Mouse (Mus musculus): ENCODE results near the gene Mapre1. TPM values are rescaled to one million over a fixed set of nuclear protein-coding genes. Genes with fewer than 3 reads are reported as not detected.
"Not testable (repeated sequence)": the region's sequence is repeated elsewhere in the genome, so short reads cannot be mapped to it uniquely, and the experiment has no call there.

The Mapre1 gene
- polyA plus RNA-seq, 1 experiment from 2014 or later: 200 TPM

DNA sequence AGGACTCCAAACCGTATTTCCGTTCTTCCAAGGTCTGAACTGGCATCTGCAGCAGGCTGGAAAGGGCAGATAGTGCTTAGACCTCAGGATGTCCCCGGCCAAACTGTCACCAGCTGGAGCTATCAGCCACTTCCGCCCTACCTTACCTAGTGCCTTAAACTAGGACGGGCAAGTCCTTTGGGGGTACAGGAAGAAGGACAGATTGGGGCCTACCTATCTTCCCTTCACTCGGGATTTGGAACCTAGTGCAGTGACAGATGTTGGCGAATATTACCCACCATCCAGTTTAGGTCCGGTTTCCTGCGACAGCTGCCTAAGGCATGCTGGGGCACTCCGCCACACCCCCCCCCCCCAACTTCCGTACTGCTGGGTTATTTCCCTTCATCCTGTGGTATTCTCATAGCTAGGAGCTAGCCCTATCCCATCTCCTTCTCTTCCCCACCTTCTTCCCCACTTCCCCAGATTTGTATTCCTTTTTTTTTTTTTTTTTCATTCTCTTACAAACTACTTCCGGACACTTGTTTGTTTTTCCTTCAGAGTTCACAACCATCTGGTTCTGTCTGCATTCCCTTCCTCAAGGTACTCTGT is 38.4 kb downstream of the Mapre1 start, which contains the start of gene Efcab8:
Gene Efcab8 (plus strand): TSS at position 538 of the 588 bp plus-strand sequence.
- WGBS (ENCODE audit: insufficient replicate concordance): 20% methylated on average over 12 of the region's 12 CpGs
- H3K9me3 ChIP-seq (replicated peaks): no peaks in the 10 kb centered on the region
- H3K27me3 ChIP-seq (replicated peaks): no peaks in the 10 kb centered on the region
- H3K36me3 ChIP-seq: 0 out of 2 replicates have a peak, but pooled peaks cover under 1% of the 10 kb centered on the region
- peak; percentile 69 for ATAC-seq
- H3K27ac ChIP-seq: peak within 1 kb of the TSS; percentile 74
- peak within 1 kb of the TSS; percentile 58 for H3K4me3 ChIP-seq
- peak within 1 kb of the TSS; percentile 94 for H3K4me2 ChIP-seq
- H3K9ac ChIP-seq: peak within 1 kb of the TSS; percentile 68
- H3K4me1 ChIP-seq: peaks cover 46% of the 10 kb centered on the region

DNA sequence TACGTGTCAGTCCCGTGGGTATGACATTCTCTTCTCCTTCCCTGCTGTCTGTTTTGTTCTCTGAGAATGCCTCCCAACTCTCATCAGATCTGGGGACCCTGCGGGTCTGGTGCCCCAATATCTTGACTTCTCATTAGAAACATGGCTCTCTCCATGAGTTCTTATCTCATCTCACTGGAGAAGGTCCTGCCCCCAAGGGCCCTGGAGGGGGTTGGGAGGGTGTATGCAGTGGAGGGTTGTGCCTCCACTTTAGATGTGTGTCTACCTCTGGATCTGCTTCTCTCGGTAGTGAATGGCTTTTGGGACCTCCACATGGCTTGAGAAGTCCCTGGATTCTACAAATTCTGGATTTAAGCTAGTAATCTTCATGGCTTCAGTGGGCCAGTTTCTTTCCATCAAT is 40.1 kb downstream of the Mapre1 start:
- peak; percentile 58 for ATAC-seq
- H3K4me2 ChIP-seq: peak overlapping the region; percentile 24
- no peaks in the 10 kb centered on the region for H3K27me3 ChIP-seq (replicated peaks)
- H3K36me3 ChIP-seq: no peaks in the 10 kb centered on the region
- peaks cover 46% of the 10 kb centered on the region for H3K4me1 ChIP-seq
- no peaks in the 10 kb centered on the region for H3K9me3 ChIP-seq (replicated peaks)
- H3K4me3 ChIP-seq: no peak overlapping the region
- 55% methylated on average over 4 of the region's 4 CpGs for WGBS (ENCODE audit: insufficient replicate concordance)
- no peak overlapping the region for H3K9ac ChIP-seq
- no peak overlapping the region for H3K27ac ChIP-seq

DNA sequence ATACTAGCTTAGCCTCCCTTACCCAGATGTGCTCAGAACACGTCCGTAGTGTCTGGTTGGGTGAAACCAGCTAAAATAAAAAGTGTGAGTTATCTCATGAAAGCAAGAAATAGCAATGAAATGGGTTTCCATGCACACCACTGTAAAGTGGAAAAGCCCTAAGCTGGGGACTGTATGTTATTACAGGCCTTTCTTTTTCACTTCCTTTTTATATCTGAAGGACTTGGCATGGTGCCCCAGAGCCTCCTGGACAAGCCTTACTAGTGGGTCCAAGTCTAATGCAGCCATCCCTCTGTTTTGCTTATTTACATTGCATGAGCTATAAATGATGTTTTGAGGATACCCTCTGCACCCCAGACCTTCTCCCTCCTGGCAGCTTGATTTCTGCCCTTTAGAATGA is 43.6 kb downstream of the Mapre1 start:
- no peak for ATAC-seq
- H3K27me3 ChIP-seq (replicated peaks): no peaks in the 10 kb centered on the region
- H3K4me2 ChIP-seq: no peak overlapping the region
- no peaks in the 10 kb centered on the region for H3K9me3 ChIP-seq (replicated peaks)
- no peak overlapping the region for H3K27ac ChIP-seq
- H3K4me1 ChIP-seq: peaks cover 31% of the 10 kb centered on the region
- no peak overlapping the region for H3K9ac ChIP-seq
- H3K4me3 ChIP-seq: no peak overlapping the region
- no peaks in the 10 kb centered on the region for H3K36me3 ChIP-seq
- 83% methylated on average over 2 of the region's 2 CpGs for WGBS (ENCODE audit: insufficient replicate concordance)

DNA sequence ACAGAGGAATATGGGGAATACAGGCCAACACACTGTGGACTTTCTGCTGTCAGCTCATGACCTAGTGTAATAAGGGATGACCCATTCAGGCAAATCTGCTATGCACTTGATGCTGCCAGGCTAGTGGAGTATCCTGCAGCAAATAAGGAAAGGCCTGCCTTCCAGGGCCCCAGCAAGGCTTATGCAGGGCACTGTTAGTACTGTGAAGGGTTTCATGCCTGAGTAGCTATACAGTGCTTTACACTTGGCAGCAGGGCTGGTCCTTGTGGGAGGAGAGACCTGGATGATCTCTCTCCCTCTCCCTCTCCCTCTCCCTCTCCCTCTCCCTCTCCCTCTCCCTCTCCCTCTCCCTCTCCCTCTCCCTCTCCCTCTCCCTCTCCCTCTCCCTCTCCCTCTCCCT is 52.3 kb downstream of the Mapre1 start:
- no peak for ATAC-seq
- no peaks in the 10 kb centered on the region for H3K36me3 ChIP-seq
- H3K9me3 ChIP-seq (replicated peaks): no peaks in the 10 kb centered on the region
- no peak overlapping the region for H3K4me3 ChIP-seq
- H3K27me3 ChIP-seq (replicated peaks): no peaks in the 10 kb centered on the region
- no peak overlapping the region for H3K27ac ChIP-seq
- H3K4me1 ChIP-seq: no peaks in the 10 kb centered on the region
- H3K9ac ChIP-seq: no peak overlapping the region
- H3K4me2 ChIP-seq: no peak overlapping the region

DNA sequence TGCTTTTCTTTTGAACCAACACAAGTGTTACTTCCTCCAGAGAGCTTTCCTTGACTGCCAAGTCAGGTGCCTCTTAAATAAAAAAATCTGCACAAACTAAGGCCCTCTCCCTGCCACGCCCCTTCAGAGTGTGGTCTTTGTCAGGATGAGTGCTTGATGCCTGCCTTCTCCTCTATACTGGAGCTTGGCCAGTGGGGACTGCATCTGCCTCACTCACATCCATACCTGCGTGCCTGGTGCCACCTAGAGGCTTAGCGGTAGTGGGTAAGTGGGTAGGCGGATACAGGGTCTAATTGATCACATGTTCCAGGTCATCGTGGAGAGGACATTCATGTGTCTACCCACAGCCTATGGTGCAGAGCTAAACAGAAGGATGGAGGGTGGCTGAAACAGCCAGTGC is 54.0 kb downstream of the Mapre1 start:
- Histone ChIP-seq H3K36me3 (no peaks in the 10 kb centered on the region), H3K4me3 (no peak overlapping the region), H3K27me3 (replicated peaks) (no peaks in the 10 kb centered on the region), H3K9me3 (replicated peaks) (no peaks in the 10 kb centered on the region), H3K9ac (no peak overlapping the region), H3K4me1 (no peaks in the 10 kb centered on the region), H3K4me2 (no peak overlapping the region), H3K27ac (no peak overlapping the region)
- 43% methylated on average over 5 of the region's 5 CpGs for WGBS (ENCODE audit: insufficient replicate concordance)
- peak; percentile 60; the same call in 1 of the 2 replicates for ATAC-seq

DNA sequence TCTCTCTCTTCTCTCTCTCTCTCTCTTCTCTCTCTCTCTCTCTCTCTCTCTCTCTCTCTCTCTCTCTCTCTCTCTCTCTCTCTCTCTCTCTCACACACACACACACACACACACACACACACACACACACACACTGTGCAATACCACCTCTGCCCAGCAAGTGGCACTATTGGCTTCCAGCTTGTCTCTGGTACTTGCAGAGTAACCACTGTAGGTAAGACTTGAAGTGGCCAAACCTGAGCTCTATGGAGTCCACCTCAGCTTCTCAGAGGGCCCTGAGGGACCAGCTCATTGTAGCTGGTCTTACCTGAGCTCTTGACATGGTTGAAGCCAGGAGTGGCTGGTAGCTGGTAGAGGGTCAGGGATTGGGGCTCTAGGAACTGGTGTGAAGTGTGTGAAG is 66.4 kb downstream of the Mapre1 start:
- not testable (repeated sequence) for ATAC-seq; H3K9ac ChIP-seq; H3K4me2 ChIP-seq; H3K9me3 ChIP-seq (replicated peaks); H3K4me3 ChIP-seq; H3K27me3 ChIP-seq (replicated peaks); H3K27ac ChIP-seq; H3K4me1 ChIP-seq; H3K36me3 ChIP-seq

DNA sequence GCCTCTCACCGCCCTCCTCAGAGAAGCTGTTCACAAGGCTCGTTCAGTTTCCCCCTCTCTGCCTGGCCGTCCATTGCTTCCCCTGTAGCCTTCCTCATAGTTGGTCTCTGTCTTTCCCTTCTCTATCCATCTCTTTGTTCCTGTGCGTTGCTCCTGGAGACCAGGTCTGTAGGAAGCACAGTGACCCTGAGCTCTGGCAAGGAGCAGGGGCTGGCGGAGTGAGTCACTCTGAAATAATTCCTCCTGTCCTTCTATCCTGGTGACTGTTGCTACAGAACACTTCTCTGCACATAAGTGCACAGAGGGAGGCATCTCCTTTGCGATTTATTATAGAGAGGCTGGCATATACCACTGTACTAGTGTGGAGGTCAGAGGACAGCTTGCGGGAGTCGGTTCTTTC is 67.1 kb downstream of the Mapre1 start:
- H3K27ac ChIP-seq: no peak overlapping the region

DNA sequence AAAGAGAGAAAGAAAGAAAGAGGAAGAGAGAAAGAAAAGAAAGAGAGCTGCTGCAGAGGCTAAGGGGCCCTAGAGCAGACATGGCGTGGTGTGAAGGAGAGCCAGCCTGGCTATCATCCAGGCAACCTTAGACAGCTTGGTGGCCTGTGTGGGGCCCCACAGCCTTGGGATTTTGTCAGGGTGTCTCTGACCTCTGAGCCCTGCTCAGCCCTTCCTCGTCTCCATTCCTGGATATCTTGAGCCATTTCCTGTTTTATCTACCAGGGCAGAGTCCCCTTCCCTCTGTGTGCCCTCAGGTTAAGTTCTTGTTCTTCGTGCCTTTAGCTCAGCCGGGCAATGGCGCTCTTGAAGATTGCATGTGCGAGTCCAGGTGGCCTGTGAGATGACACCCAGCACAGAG is 67.8 kb downstream of the Mapre1 start:
- H3K4me2 ChIP-seq: no peak overlapping the region
- no peaks in the 10 kb centered on the region for H3K9me3 ChIP-seq (replicated peaks)
- H3K36me3 ChIP-seq: no peaks in the 10 kb centered on the region
- H3K27ac ChIP-seq: no peak overlapping the region
- no peaks in the 10 kb centered on the region for H3K4me1 ChIP-seq
- H3K27me3 ChIP-seq (replicated peaks): 0 out of 2 replicates have a peak, but pooled peaks cover 2% of the 10 kb centered on the region
- no peak for ATAC-seq
- H3K9ac ChIP-seq: no peak overlapping the region
- 60% methylated on average over 6 of the region's 6 CpGs for WGBS (ENCODE audit: insufficient replicate concordance)
- H3K4me3 ChIP-seq: no peak overlapping the region

More for the DNA sequence above, 67.1 kb downstream of the Mapre1 start:
- 75% methylated on average over 8 of the region's 8 CpGs for WGBS (ENCODE audit: insufficient replicate concordance)
- Histone ChIP-seq H3K36me3 (no peaks in the 10 kb centered on the region), H3K4me2 (no peak overlapping the region), H3K9me3 (replicated peaks) (no peaks in the 10 kb centered on the region), H3K27me3 (replicated peaks) (0 out of 2 replicates have a peak, but pooled peaks cover 2% of the 10 kb centered on the region), H3K4me3 (no peak overlapping the region), H3K4me1 (no peaks in the 10 kb centered on the region), H3K9ac (no peak overlapping the region)
- no peak for ATAC-seq

DNA sequence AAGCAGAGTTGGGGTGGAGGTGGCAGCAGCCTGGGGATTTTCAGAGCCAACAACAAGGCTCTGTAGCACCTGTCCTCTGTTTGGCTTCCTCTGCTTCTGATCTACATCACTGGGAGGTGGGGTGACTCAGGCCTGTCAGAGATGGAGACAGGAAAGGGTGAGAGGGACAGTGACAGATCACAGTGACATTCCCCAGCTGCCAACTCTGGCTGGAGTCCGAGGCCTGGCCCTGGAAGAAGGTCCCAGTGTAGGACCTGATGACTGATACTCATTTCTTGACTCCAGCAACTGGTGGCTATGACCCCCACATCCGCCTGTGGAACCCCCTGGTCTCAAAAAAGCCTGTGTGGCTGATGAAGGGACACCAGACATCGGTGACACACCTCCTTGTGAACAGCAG is 68.8 kb downstream of the Mapre1 start:
- no peak overlapping the region for H3K4me3 ChIP-seq
- no peaks in the 10 kb centered on the region for H3K9me3 ChIP-seq (replicated peaks)
- H3K36me3 ChIP-seq: no peaks in the 10 kb centered on the region
- 0 out of 2 replicates have a peak, but pooled peaks cover 2% of the 10 kb centered on the region for H3K27me3 ChIP-seq (replicated peaks)
- H3K9ac ChIP-seq: no peak overlapping the region
- no peak overlapping the region for H3K27ac ChIP-seq
- 49% methylated on average over 3 of the region's 3 CpGs for WGBS (ENCODE audit: insufficient replicate concordance)
- no peaks in the 10 kb centered on the region for H3K4me1 ChIP-seq
- H3K4me2 ChIP-seq: no peak overlapping the region
- ATAC-seq: no peak

DNA sequence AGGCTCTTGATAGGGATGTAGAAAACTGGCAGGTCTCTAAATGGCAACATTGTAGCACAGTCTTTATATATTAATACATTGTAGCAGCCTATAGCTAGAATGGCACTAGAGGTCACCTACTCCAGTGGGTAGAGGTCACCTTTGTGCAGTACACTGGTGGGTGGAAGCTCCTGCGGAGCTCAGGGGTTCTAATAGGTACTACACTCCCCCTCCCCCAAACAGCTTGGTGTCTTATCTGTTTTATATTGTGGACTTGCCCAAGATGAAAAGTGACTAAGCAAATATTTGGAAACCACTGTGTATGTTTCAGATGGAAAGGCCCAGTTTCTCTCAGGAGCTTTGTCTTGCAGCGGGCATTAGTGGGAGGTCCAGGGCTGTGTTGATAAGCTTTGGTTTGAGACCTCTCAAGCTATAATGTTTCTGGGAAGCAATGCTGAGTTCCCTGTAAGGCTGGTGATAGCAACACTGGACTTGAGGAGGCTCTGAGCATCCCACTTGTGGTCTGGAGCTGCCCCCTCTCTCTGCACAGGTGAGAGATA is 81.0 kb downstream of the Mapre1 start:
- no peak for ATAC-seq
- Histone ChIP-seq H3K4me3 (no peak overlapping the region), H3K9me3 (replicated peaks) (no peaks in the 10 kb centered on the region), H3K4me2 (no peak overlapping the region), H3K4me1 (0 out of 2 replicates have a peak, but pooled peaks cover 6% of the 10 kb centered on the region), H3K27me3 (replicated peaks) (peaks cover 11% of the 10 kb centered on the region), H3K36me3 (no peaks in the 10 kb centered on the region), H3K9ac (no peak overlapping the region), H3K27ac (no peak overlapping the region)
- 49% methylated on average over 2 of the region's 2 CpGs for WGBS (ENCODE audit: insufficient replicate concordance)

Other genes starting within 250 kb of the Mapre1 start
- not detected in 2 replicates for gene 4930404H24Rik, start 248.5 kb upstream of the Mapre1 start, polyA plus RNA-seq (2016; fragmentation: Nextera tagmentation; extraction: Ambion mirVana)
- gene Nol4l, start 211.3 kb upstream of the Mapre1 start, polyA plus RNA-seq (2016; fragmentation: Nextera tagmentation; extraction: Ambion mirVana): 9.3 and 9.8 TPM in 2 replicates
- 44.0 and 45.7 TPM in 2 replicates for gene Commd7, start 108.5 kb upstream of the Mapre1 start, polyA plus RNA-seq (2016; fragmentation: Nextera tagmentation; extraction: Ambion mirVana)
- 16.6 and 17.1 TPM in 2 replicates for gene Dnmt3b, start 91.8 kb upstream of the Mapre1 start, polyA plus RNA-seq (2016; fragmentation: Nextera tagmentation; extraction: Ambion mirVana)
- 0.42 and 0.58 TPM in 2 replicates for gene Dnmt3c, start 44.6 kb upstream of the Mapre1 start, polyA plus RNA-seq (2016; fragmentation: Nextera tagmentation; extraction: Ambion mirVana)
- 0.10 and 0.16 TPM in 2 replicates for gene Efcab8, start 38.7 kb downstream of the Mapre1 start, polyA plus RNA-seq (2016; fragmentation: Nextera tagmentation; extraction: Ambion mirVana)
- not detected in 2 replicates for gene Sun5, start 129.8 kb downstream of the Mapre1 start, polyA plus RNA-seq (2016; fragmentation: Nextera tagmentation; extraction: Ambion mirVana)
- not detected in 2 replicates for gene Bpifb2, start 133.8 kb downstream of the Mapre1 start, polyA plus RNA-seq (2016; fragmentation: Nextera tagmentation; extraction: Ambion mirVana)
- not detected in 2 replicates for gene Bpifb6, start 159.1 kb downstream of the Mapre1 start, polyA plus RNA-seq (2016; fragmentation: Nextera tagmentation; extraction: Ambion mirVana)
- gene Bpifb3, start 177.0 kb downstream of the Mapre1 start, polyA plus RNA-seq (2016; fragmentation: Nextera tagmentation; extraction: Ambion mirVana): not detected in 2 replicates
- gene Bpifb4, start 196.9 kb downstream of the Mapre1 start, polyA plus RNA-seq (2016; fragmentation: Nextera tagmentation; extraction: Ambion mirVana): 0.08 TPM in 1 of 2 replicates, not detected in the other
- not detected in 2 replicates for gene Bpifa6, start 233.7 kb downstream of the Mapre1 start, polyA plus RNA-seq (2016; fragmentation: Nextera tagmentation; extraction: Ambion mirVana)